Mouse (Mus musculus): Measurements from ENCODE around the gene A3galt2. TPM values are rescaled to one million over a fixed set of nuclear protein-coding genes. Genes with fewer than 3 reads are reported as not detected.

Gene A3galt2
- under 1 TPM; 0.11 to 0.16 TPM for total RNA-seq (2023)

DNA sequence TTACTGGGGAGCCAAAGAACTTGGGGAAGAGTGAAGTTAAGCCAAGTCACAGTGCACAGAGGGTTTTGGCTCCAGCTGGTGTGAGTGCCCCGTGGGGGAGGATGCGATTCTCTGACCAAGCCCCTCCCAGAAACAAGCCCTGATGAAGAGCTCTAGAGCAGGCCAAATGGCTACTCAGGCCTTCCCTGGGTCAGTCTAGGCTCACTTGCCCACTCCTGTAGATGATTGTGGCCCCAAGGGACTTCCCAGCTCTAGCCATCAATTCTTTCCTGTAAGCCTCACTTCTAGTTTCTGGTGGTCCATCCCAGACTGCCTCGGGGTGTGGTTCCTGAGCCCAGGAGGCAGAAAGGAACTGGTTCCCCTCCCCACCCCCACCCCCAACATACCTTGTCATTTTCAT is at the start of gene A3galt2:
Gene A3galt2 (plus strand): TSS at position 301 of the 400 bp plus-strand sequence.

GRCm38 (mm10) chr4:128806043-128806826 is 51.1 kb downstream of the A3galt2 start, which contains the start of gene Zfp362:
TSS of gene Zfp362 (minus strand) at chr4:128806045.

Other genes starting within 250 kb of the A3galt2 start
- 1 to 10 TPM; 1.4 to 1.7 TPM for gene Zscan20, start 145.3 kb upstream of the A3galt2 start, total RNA-seq (2023)
- gene Tlr12, start 136.7 kb upstream of the A3galt2 start, total RNA-seq (2023): under 1 TPM; 0.11 to 0.42 TPM
- gene Phc2, start 100.7 kb upstream of the A3galt2 start, total RNA-seq (2023): 10 to 100 TPM; 34.2 to 36.6 TPM
- 10 to 100 TPM; 10.3 to 12.2 TPM for gene Zfp362, start 50.7 kb downstream of the A3galt2 start, total RNA-seq (2023)
- gene Trim62, start 128.2 kb downstream of the A3galt2 start, total RNA-seq (2023): 1 to 10 TPM; 1.1 to 1.6 TPM
- gene Azin2, start 207.1 kb downstream of the A3galt2 start, total RNA-seq (2023): under 1 TPM; 0.46 to 0.49 TPM
- 100 to 1,000 TPM; 106 to 111 TPM for gene Ak2, start 236.6 kb downstream of the A3galt2 start, total RNA-seq (2023)

Measured in neutrophil, adult 59 days (primary cell).